Mouse (Mus musculus): ENCODE data around the gene B830017H08Rik. TPM values are rescaled to one million over a fixed set of nuclear protein-coding genes. Genes with fewer than 3 reads are reported as not detected.

Gene B830017H08Rik
- total and polyA plus RNA-seq, 3 experiments = not detected

GRCm38 (mm10) chr16:17851860-17852259, 18.9 kb downstream of the B830017H08Rik start:
- no peak for DNase-seq

- no peak for DNase-seq
Measured at GRCm38 (mm10) chr16:17853263-17853662, 20.3 kb downstream of the B830017H08Rik start.

- DNase-seq = no peak
Measured at GRCm38 (mm10) chr16:17857157-17857556, 24.2 kb downstream of the B830017H08Rik start.

GRCm38 (mm10) chr16:17858592-17858991, 25.7 kb downstream of the B830017H08Rik start:
- no peak for DNase-seq

- DNase-seq = no peak
Measured at GRCm38 (mm10) chr16:17865293-17865692, 32.4 kb downstream of the B830017H08Rik start.

GRCm38 (mm10) chr16:17865770-17866169, 32.8 kb downstream of the B830017H08Rik start:
- DNase-seq = no peak

GRCm38 (mm10) chr16:17871248-17871647, 38.3 kb downstream of the B830017H08Rik start:
- DNase-seq = no peak

GRCm38 (mm10) chr16:17872995-17873394, 40.1 kb downstream of the B830017H08Rik start:
- DNase-seq = no peak

GRCm38 (mm10) chr16:17875174-17875573, 42.3 kb downstream of the B830017H08Rik start:
- no peak for DNase-seq

GRCm38 (mm10) chr16:17876096-17876495, 43.2 kb downstream of the B830017H08Rik start:
- DNase-seq = no peak

GRCm38 (mm10) chr16:17879571-17879970, 46.6 kb downstream of the B830017H08Rik start:
- no peak for DNase-seq

GRCm38 (mm10) chr16:17882196-17882595, 49.3 kb downstream of the B830017H08Rik start:
- no peak for DNase-seq

GRCm38 (mm10) chr16:17884116-17884515, 51.2 kb downstream of the B830017H08Rik start:
- DNase-seq = no peak

Other genes with a start within 250 kb of the B830017H08Rik start
- gene Slc7a4, start 249.9 kb upstream of the B830017H08Rik start, total RNA-seq (2021) = 10 to 100 TPM in 1 of 2 experiments, 1 to 10 TPM in 1; 7.6 to 23.8 TPM
- gene Slc7a4, start 249.9 kb upstream of the B830017H08Rik start, polyA plus RNA-seq (2012; rRNA removed) = 28.4 and 56.6 TPM in 2 replicates
- gene Smpd4, start 213.8 kb upstream of the B830017H08Rik start, total RNA-seq (2021) = 10 to 100 TPM; 26.6 to 35.2 TPM
- 77.3 and 102 TPM in 2 replicates for gene Smpd4, start 213.8 kb upstream of the B830017H08Rik start, polyA plus RNA-seq (2012; rRNA removed)
- 1 to 10 TPM; 1.1 to 1.6 TPM for gene Ccdc74a, start 186.7 kb upstream of the B830017H08Rik start, total RNA-seq (2021)
- 0.45 and 0.81 TPM in 2 replicates for gene Ccdc74a, start 186.7 kb upstream of the B830017H08Rik start, polyA plus RNA-seq (2012; rRNA removed)
- gene Med15, start 100.2 kb upstream of the B830017H08Rik start, total RNA-seq (2021) = 10 to 100 TPM; 53.9 to 65.4 TPM
- gene Med15, start 100.2 kb upstream of the B830017H08Rik start, polyA plus RNA-seq (2012; rRNA removed) = 138 and 157 TPM in 2 replicates
- gene Klhl22, start 73.5 kb upstream of the B830017H08Rik start, total RNA-seq (2021) = 10 to 100 TPM; 45.5 to 49.8 TPM
- 55.3 and 68.2 TPM in 2 replicates for gene Klhl22, start 73.5 kb upstream of the B830017H08Rik start, polyA plus RNA-seq (2012; rRNA removed)
- 10 to 100 TPM in 1 of 2 experiments, 1 to 10 TPM in 1; 8.4 to 15.9 TPM for gene Scarf2, start 35.8 kb upstream of the B830017H08Rik start, total RNA-seq (2021)
- gene Scarf2, start 35.8 kb upstream of the B830017H08Rik start, polyA plus RNA-seq (2012; rRNA removed) = 61.7 and 75.1 TPM in 2 replicates
- gene Car15, start 5.2 kb downstream of the B830017H08Rik start, total RNA-seq (2021) = 1 to 10 TPM; 1.7 to 3.8 TPM
- 5.1 and 5.5 TPM in 2 replicates for gene Car15, start 5.2 kb downstream of the B830017H08Rik start, polyA plus RNA-seq (2012; rRNA removed)
- under 1 TPM in 1 of 2 experiments, not detected in 1; 0.09 TPM for gene Gm20518, start 58.5 kb downstream of the B830017H08Rik start, total RNA-seq (2021)
- gene Gm20518, start 58.5 kb downstream of the B830017H08Rik start, polyA plus RNA-seq (2012; rRNA removed) = 0.58 and 0.67 TPM in 2 replicates
- gene Tssk1, start 61.1 kb downstream of the B830017H08Rik start, total RNA-seq (2021) = not detected
- gene Tssk1, start 61.1 kb downstream of the B830017H08Rik start, polyA plus RNA-seq (2012; rRNA removed) = 0.03 TPM in 1 of 2 replicates, not detected in the other
- gene Dgcr2, start 65.4 kb downstream of the B830017H08Rik start, total RNA-seq (2021) = 10 to 100 TPM; 62.1 to 68.1 TPM
- gene Dgcr2, start 65.4 kb downstream of the B830017H08Rik start, polyA plus RNA-seq (2012; rRNA removed) = 139 and 166 TPM in 2 replicates
- gene Tssk2, start 65.5 kb downstream of the B830017H08Rik start, total RNA-seq (2021) = not detected
- gene Tssk2, start 65.5 kb downstream of the B830017H08Rik start, polyA plus RNA-seq (2012; rRNA removed) = not detected in 2 replicates
- gene Ess2, start 78.2 kb downstream of the B830017H08Rik start, total RNA-seq (2021) = 10 to 100 TPM; 14.1 to 15.5 TPM
- 19.5 and 22.6 TPM in 2 replicates for gene Ess2, start 78.2 kb downstream of the B830017H08Rik start, polyA plus RNA-seq (2012; rRNA removed)
- gene Gsc2, start 81.9 kb downstream of the B830017H08Rik start, total RNA-seq (2021) = not detected
- gene Gsc2, start 81.9 kb downstream of the B830017H08Rik start, polyA plus RNA-seq (2012; rRNA removed) = not detected in 2 replicates
- 100 to 1,000 TPM; 215 to 471 TPM for gene Slc25a1, start 95.1 kb downstream of the B830017H08Rik start, total RNA-seq (2021)
- 601 and 791 TPM in 2 replicates for gene Slc25a1, start 95.1 kb downstream of the B830017H08Rik start, polyA plus RNA-seq (2012; rRNA removed)
- not detected for gene Vpreb2, start 147.3 kb downstream of the B830017H08Rik start, total RNA-seq (2021)
- not detected in 2 replicates for gene Vpreb2, start 147.3 kb downstream of the B830017H08Rik start, polyA plus RNA-seq (2012; rRNA removed)
- gene Dgcr6, start 219.7 kb downstream of the B830017H08Rik start, total RNA-seq (2021) = 10 to 100 TPM; 71.3 to 75.7 TPM
- 127 and 132 TPM in 2 replicates for gene Dgcr6, start 219.7 kb downstream of the B830017H08Rik start, polyA plus RNA-seq (2012; rRNA removed)